Mouse (Mus musculus): ENCODE measurements around the gene Tnfrsf11a.
"Not testable (repeated sequence)": the region's sequence is repeated elsewhere in the genome, so short reads cannot be mapped to it uniquely, and the experiment has no call there.

Tnfrsf11a gene

DNA sequence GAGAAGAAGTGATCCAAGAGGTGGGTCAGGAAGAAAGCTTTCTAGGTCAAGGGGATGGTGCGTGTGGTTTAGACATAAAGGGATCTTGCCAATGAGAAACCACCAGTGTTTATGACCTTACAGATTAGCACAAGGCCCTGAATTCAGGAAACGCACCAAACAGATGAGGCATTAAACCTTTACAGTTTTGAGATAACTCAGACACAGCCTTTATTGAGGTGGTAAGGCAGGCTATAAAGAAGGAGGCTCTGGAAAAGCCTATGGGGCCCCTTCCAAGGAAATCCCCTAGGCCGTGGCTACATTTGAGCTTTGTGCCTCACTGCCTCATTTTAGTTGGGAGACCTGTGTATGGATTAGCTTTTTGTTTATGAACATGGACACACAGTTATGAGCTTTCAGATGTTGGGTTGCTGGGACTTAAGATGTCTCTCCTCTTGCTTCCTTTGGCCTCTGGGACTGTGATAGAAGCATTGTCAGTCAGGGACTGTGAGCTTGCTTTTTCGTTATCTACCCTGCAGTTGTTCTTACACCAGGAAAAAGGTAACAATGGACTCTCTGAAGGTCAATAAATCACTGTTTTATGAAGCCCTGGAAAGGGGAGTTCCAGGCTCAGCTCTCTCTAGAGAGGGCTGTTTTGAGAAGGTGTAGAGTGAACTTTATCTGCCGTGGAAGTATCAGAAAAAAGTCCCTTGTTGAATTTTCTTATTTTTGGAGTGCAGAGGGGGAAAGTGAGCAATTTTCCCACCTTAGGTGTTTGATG, 3.9 kb downstream of the Tnfrsf11a start:
- in situ Hi-C loops (cut with MboI, MseI) = loop anchor here in 1 of 2 experiments (5.0 kb wide), 1 partner anchor 618 kb away; no protein-coding TSS in a partner anchor

DNA sequence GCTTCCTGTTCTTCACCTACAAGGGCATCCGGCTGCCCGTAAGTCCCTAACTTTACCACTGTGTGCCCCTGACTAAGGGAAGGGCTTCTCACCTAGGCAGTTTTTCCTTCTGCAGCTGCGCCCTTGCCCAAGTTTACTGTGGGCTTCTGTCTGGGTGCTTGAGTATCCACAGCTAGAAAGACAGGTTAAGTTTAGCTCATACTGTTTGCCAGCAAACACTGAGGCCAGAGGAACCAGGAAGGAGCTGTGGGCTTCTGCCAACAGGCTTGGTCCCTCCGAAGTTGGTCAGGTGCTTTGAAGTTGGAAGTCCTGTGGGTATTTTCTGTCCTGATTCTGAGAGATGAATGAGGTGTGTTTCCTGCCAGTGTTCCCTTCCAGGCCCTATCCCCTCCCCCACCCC, 4.6 kb downstream of the Tnfrsf11a start:
- in situ Hi-C loops (cut with MboI, MseI) = no loop called here

DNA sequence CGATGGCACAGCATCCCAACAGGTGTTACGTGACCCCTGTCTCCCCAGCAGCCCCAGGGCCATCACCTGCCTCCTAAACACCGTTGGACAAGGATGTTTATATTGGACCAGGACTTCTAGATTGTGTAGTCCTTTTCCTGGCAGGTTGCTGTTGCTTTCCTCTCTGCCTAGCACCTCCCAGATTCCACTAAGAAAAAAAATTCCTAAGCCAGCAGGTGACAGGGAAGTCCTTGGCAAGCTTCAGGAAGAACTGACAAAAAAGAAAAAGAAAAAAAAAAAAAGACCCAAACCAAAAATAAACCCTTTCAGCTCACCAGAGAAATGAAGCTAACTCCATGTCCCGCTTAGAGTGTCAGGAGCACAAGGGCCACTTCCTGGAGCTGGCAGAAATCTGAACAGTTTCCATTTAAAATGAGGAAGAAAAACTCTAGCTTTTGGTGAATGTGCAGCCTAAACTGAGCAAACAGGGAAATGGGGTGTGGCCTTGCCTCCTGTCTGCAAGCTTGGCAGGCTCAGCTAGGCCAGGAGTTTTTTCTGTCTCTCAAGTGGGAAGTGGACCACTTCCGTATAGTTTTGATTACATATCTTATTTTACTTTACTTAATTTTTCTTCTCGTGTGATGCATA, 6.3 kb downstream of the Tnfrsf11a start:
- in situ Hi-C loops (cut with MboI, MseI) = no loop called here

DNA sequence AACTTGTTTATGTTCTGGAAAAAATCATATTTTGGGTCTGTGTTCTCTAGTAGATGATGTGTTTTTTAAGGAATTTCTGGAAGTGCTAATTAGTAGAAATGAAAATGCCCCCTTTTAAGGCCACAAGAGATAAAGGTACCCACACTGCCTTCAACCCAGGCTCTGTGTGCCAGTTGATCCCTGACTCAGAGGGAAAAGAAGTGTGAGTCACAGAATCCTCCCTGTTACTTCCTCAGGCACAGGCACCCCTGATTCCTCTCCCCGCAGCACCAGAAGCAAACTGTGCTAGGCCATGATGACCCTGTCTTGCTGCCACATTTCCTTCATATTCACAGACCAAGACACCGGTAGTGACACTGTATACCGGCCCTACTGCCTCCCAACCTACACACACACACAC, 9.6 kb downstream of the Tnfrsf11a start:
- in situ Hi-C loops (cut with MboI, MseI) = no loop called here

DNA sequence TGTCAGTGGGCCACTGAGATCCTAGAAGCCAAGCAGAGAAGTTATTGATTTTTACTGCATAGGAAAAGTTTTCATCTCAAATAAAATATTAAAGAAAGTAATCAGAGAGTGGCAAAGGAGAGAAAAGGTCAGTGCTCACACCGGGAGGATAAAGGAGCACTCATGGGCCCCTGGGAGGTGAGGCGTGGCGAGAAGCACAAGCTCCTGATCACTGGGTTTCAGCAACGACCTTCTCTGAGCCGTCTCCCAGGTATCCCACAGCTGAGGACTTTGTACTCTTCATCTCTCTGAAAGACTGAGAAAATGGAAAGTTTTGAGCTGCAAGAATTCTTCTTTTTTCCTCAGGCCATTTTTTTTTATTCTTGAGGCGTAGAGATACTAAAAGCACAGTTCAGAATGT, 14.2 kb downstream of the Tnfrsf11a start:
- in situ Hi-C loops (cut with MboI, MseI) = no loop called here

DNA sequence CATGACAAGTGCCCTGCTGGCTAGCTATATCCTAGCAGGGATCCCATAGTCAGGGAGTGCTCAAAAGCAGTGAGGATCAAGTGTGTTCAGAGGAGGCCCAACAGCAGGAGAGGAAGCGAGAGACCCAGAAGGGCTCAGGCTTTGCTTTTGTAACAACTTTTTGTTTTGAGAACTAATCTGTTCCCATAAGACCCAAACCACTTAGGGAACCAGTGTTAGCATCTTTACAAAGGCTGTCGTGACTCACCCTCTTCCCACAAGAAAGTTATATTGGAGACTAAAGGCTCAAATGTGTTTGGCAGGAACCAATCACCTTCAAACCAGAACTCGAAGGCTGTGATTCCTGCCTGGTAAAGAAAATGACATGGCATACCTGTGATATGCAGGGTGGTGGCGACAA, 15.2 kb downstream of the Tnfrsf11a start:
- in situ Hi-C loops (cut with MboI, MseI) = no loop called here

DNA sequence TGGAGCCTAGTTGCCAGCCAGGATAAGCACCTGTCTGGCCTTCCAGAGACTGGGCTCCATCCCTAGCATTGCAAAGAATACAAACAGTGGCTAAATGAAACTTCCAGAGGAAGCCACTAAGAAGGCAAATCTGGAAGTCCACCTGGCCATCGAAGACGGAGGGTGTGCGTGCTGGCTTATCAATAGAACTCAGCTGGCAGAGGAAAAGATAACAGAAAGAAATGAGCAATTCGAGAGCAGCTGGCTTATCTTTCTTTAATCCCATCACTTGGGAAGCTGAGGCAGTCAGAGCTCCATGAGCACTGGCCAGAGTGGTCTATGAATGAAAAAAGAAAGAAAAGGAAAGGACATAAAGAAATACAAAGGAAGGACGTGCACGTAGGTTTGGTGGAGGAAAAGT, 20.1 kb downstream of the Tnfrsf11a start:
- in situ Hi-C loops (cut with MboI, MseI) = no loop called here

DNA sequence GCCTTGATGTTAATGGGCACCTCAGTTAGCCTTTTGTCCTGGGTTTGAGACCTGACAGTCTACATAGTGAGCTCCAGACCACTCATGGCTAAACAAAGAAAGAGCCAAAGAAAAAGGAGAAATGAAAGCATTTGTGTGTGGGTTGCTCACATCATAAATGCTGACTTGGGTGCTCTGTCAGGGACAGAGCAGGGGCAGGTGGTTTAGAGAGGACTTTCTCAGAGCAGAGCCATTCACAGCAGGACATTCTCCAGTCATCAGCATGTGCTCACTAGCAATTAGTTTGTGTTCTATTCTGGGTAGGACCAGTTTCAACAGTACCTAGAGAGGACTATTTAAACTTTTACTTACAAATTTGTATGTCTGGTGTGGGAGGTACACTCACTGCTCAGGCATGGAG, 20.7 kb downstream of the Tnfrsf11a start:
- in situ Hi-C loops (cut with MboI, MseI) = no loop called here

DNA sequence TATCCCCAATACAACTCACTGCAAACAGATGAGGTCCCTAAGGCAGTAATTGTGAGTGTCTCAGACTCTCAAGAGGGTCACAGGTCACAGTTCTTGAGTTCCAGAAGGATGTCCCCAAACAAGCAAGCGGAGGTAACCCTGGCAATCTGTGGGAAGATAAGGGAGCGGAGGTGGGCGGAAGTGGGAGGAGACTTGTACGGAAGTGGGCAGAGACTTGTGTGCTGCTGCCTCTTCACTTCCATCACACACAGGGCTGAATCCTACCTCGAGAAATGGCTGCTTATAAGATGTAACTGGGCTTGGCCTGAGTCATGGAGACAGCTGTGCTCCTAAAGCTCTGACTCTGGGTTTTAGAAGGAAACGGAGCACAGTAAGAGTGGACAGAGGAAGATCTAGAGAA, 22.4 kb downstream of the Tnfrsf11a start:
- in situ Hi-C loops (cut with MboI, MseI) = no loop called here

DNA sequence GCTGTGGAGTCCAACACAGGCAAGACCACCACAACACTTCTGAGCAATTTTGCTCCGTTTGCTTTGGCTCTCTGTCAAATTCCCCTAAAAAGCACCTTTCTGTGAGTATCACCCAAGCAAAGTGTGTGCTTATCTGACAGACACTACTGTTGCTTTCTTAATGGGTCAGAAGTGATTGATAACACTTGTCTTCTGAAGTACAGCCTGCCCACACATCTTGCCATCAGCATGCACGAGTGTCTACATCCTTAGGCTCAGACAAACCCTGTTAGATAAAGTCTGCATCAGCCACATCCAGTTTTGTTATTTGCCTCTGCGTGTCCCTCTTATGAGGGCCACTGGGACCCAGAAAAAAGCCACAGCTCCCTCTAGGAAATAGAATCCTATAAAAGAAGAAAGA, 23.8 kb downstream of the Tnfrsf11a start:
- in situ Hi-C loops (cut with MboI, MseI) = no loop called here

DNA sequence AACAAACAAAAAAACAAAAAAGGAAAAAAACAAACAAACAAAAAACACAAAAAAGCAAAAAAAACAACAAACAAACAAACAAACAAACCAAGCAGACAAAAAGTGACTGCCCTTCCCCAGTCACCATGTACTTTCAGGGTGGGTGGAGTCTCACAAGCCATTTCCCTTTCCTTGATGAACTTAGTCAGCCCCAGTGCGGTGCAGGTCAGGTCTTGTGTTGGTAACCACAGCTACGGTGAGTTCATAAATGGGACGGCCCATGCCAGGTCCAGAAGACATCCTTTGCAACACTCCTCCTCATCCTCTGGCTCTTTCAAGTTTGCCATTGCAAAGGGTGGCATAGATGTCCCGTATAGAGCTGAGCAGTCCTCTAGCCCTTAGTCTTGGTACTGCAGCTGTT, 25.0 kb downstream of the Tnfrsf11a start:
- in situ Hi-C loops (cut with MboI, MseI) = no loop called here

DNA sequence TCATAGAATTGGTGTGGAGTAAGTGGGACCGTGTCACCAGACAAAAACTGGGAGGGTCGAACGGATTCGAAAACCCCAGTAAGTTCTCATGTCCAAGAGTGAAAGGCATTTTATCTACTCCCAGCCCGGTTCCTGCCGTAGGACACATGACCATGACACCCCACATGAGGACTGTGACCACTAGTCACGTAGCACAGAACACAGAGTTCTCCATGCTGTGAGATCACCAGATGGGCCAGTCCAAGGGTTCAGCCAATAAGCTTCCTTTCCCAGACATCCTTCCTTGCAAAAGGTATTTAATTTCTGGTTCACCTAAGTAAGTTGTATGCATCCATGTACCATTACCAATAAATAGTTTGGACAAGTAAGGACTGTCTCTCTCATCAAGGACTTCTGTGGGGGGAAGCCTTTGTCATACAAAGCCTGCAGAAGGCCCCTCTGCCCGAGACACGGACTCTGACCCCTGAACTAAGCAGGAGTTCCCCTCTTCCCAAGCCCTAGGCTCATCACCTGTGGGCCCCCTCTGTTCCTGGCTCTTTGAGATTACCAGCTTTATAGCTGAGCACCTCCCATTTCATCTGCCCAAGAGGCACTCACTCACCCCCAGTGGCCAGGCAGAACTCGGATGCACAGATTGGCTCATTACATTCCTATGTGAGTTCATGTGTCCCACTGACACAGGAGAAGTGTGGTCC, 26.7 kb downstream of the Tnfrsf11a start:
- in situ Hi-C loops (cut with MboI, MseI) = no loop called here

DNA sequence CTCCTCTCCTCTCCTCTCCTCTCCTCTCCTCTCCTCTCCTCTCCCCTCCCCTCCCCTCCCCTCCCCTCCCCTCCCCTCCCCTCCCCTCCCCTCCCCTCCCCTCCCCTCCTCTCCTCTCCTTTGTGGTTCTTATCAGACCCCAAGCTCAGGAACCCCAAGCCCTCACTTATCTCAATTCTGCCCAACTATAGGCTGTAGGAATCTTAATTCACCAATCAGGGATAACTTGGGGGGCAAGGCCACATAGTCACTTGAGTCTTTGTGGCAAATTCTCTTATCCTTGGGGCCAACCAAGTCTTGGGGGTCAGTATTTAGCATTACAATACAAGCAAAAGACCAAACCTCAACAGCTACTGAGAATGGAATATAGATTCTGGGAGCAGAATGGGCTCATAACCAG, 31.5 kb downstream of the Tnfrsf11a start:
- in situ Hi-C loops (cut with MboI, MseI) = not testable (repeated sequence)

DNA sequence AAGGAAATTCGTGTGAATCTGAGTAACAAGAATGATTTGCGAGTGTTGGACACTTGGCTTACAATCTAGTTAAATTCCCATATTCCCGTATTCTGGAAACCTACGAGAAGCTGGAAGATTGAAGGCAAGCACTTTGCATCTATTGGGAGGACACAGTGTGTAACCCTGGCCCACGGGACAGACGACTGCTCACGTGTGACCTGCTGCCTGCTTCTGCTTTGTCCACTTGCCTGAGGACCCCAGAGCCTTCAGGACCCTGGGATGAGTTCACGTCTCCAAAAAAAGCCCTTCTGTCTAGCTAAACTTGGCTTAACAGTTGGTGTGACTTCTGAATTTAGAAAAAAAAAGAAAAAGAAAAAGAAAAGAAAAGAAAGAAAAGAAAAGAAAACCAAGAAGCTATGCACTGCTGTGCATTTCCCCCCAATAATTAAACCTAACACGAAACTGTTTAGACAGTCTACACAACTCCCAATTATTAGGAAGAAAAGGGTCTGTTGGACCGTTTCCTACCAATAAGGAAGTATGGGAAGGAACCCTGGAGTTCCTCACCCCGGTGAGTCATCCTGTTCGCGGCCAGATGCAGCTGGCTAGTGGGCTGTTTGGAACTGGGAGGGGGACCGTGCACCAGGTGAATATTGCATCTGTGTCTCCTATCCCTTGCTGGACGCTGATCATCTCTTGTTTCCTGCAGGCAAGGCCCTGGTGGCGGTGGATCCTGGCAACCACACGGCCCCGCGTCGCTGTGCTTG, 32.6 kb downstream of the Tnfrsf11a start:
- in situ Hi-C loops (cut with MboI, MseI) = no loop called here

DNA sequence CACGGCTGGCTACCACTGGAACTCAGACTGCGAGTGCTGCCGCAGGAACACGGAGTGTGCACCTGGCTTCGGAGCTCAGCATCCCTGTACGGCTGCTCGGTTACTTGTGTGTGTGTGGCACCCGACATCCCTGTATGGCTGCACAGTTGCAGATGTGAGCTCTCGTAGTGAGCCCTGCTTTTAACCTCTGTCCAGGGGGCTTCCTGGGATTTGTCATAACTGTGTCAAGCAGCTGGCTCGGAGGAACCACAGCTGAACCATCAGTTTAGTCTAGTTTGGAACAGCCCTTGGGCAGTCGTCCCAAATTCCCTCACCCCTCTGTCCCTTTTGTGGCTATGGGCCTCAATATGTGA, 33.2 kb downstream of the Tnfrsf11a start:
- in situ Hi-C loops (cut with MboI, MseI) = no loop called here

DNA sequence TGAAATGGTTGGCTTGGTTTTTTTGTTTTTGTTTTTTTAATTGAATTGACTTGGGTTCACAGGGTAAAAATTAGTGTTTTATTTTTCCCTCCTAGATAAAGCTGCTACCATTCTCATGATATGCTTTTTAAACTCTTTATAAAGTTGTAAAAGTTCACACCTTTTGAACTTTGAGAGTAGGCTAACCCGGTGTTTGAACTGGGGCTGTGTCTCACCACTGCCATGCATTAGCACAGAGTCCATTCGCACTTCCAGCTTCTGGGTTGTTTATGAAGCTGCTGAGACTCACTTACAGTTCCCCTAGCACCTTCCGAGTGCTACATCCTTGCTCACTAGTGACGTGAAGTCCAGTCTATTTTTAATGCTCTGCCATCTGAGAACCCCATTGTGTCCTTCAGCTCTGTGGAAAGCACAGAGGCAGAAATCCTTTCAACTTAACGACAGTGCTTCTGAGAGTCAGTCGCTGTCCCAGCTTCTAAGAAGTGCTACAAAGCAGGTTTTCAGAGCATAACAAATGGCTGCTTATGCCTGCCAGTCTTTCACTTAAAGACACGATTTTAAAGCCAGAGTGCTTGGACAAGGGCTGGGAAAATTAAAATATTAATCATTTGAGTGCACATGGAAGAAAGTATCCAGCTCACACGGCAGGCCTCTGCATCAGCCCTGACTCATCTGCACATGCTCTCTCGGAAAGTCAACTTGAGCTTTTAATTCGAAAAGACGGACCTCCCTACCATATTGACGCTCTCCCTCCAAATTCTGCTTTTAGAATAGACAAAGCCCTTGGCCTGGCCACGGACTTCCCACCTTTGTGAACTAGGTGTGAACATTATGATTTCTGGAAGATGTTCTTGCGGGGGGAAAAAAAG, 34.1 kb downstream of the Tnfrsf11a start:
- in situ Hi-C loops (cut with MboI, MseI) = no loop called here

DNA sequence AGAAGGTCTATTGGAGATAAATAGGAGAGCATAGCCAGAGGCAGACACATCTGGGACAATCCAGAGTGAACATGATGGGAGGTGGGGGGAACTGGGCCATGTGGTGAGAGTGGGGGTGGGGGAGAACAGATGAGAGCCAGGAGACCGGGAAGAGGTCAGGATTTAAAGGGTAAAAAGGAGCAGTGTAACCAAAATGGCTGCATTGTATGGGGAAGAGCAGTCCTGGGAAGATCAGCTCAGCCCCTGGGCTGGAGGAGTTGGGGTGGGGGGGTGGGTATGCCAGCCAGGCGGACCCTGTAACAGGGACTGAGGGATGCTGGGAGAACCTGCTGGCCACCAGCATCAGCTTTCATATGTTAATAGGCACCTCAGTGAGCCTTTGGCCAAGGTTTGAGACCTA, 34.8 kb downstream of the Tnfrsf11a start:
- in situ Hi-C loops (cut with MboI, MseI) = no loop called here

DNA sequence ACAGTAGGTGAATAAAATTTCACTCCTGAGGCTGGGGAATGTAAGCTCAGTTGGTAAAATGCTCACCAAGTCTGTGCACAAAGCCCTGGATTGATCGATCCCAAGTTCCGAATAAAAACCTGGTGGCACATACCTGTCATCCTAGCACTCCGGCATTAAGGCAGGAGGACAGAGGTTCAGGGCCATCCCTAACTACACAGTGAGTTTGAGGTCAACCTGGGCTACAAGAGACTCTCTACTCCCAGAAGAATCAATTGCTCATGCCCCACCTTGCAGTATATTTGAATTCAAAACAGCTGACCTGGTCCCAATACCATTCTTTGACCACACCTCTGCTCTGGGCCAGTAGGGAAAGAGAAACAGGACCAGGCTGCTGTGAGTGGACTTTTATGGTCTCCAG, 35.2 kb downstream of the Tnfrsf11a start:
- in situ Hi-C loops (cut with MboI, MseI) = no loop called here

DNA sequence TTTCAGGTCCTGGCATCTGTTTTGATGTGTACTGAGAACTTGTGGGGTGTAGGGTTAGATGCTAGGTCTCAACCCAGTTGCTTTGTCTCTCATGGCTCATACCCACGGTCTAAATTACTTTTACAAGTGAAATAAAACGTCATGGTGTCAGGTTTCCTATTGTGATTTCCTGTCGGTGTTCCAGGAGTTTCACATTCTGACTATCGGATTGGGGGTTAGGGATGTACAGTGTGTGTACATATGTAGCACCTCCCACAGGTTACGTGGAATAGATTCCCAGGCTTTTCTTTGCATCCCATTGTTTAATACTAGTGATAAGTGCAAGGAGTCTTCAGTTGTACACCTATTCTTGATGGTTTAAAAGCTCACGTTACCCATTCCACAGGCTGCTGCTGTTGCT, 38.5 kb downstream of the Tnfrsf11a start:
- in situ Hi-C loops (cut with MboI, MseI) = no loop called here

DNA sequence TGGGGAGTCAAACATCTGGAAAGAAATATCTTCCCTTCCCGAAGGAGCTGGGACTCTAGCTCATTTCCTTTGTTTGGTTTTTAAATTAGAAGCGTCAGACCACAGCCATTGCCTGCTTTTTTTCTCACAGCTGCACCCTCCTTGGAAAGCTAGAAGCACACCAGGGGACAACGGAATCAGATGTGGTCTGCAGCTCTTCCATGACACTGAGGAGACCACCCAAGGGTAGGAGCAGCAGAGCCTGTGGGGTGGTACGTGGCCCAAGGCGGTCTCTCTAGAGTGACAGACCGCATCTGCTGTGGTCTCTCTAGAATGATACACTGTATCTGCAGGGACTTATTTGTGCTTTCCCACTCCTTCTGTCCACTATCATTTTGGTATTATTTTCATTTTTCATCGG, 39.2 kb downstream of the Tnfrsf11a start:
- in situ Hi-C loops (cut with MboI, MseI) = no loop called here

DNA sequence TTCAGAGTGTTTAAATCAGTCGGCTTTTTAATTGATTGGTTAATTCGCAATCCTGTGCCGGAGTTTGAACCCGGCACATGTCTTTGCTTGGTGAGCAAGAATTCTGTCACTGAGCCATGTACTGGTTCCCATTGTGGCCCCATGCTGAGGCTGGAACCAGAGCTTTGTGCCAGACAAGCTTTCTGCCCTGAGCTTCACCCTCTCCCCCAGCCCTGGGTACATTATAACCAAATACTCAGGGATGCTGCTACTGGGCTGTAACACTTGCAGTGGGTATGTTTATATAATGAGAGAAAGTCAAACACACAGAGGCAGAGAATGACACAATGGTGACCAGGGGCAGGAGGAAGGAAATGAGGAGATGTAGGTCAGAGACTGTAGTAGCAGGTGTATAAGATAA, 43.8 kb downstream of the Tnfrsf11a start:
- in situ Hi-C loops (cut with MboI, MseI) = no loop called here

Measured in T-helper 17 cell (primary cell).